8 mouse cellular contexts compared by ENCODE assay signal in the genomic region with DNA sequence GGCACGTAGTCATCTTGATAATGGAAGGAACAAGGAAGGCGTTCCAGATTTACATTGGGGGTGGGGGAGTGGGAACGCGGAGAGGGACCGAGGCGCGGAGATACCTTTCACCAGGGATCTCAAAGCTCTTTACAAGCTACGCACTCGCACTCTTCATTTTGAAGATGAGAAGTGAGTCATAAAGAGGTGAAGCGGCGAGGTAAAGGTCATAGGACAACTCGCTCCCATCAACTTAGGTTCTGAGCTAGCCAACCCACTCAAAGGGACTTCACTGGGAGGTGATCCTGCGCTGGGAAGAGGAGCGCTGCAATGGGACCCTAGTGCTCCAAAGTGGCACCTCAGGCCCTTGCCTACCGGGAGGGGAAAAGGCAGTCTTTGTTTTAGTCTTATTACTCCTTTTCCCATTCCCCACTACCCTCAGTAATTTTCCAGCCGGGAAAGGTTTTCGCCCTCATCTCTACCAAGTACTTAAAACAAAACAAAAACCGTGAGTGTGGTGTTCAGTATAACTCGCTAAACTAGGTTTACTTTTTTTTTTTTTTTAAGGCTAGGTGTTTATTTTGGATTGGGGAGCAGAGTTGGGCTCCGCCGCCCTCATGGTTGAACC. TPM values are rescaled to one million over a fixed set of nuclear protein-coding genes. Genes with fewer than 3 reads are reported as not detected.
DNase-seq lines count a peak whose midpoint lies in the region; ATAC-seq and TF ChIP-seq lines count a peak whose summit lies in the region.

No protein-coding gene starts in this region.

- no peak for ATAC-seq in embryonic facial prominence, embryonic 13.5 days (ENCODE audit: insufficient number of reproducible peaks, insufficient read depth, low FRiP score, low TSS enrichment, low read depth)
- no peak for ATAC-seq in hindbrain, embryonic 14.5 days (ENCODE audit: low FRiP score)
- ATAC-seq in midbrain, embryonic 13.5 days, result peak; percentile 3; the same call in 1 of the 2 replicates

- H3K4me2 ChIP-seq in embryonic facial prominence, embryonic 13.5 days, result peak overlapping the region; percentile 94
- H3K4me2 ChIP-seq in hindbrain, embryonic 14.5 days (replicated peaks), result peak overlapping the region; percentile 90
- peak overlapping the region; percentile 91 for H3K4me2 ChIP-seq in midbrain, embryonic 13.5 days (replicated peaks)

- TF ChIP-seq POLR2A in lung, adult 2 months (IDR thresholded peaks at IDR 0.05; ENCODE audit: borderline replicate concordance, extremely low read depth, low read depth, low read length), result peak; percentile 28; the same call in 1 of the 2 replicates

- WGBS in lung, adult 2 months, result 1% methylated on average over 21 of the region's 21 CpGs
- under 1% methylated on average over 21 of the region's 21 CpGs for WGBS in embryonic facial prominence, embryonic 13.5 days
- 1% methylated on average over 21 of the region's 21 CpGs for WGBS in hindbrain, embryonic 14.5 days
- WGBS in midbrain, embryonic 13.5 days, result under 1% methylated on average over 21 of the region's 21 CpGs

- peak overlapping the region; percentile 80 for H3K9ac ChIP-seq in embryonic facial prominence, embryonic 13.5 days
- peak overlapping the region; percentile 77 for H3K9ac ChIP-seq in hindbrain, embryonic 14.5 days
- H3K9ac ChIP-seq in midbrain, embryonic 13.5 days (replicated peaks), result peak overlapping the region; percentile 79

- no peak for TF ChIP-seq CTCF in lung, adult 2 months (IDR thresholded peaks at IDR 0.05; ENCODE audit: insufficient read depth, low read length)

- DNase-seq in lung, adult 2 months, result no peak
- DNase-seq in lung, postnatal 36 days, result no peak
- DNase-seq in hindbrain, embryonic 14.5 days (ENCODE audit: low spot score), result peak; percentile 44
- DNase-seq in retina, embryonic 14.5 days (ENCODE audit: low spot score), result no peak
- no peak for DNase-seq in ovary, postnatal 36 days (ENCODE audit: low spot score)
- DNase-seq in layer of hippocampus, postnatal 10 days (ENCODE audit: low spot score in 2 of 2), result no peak

- H3K36me3 ChIP-seq in embryonic facial prominence, embryonic 13.5 days, result 0 out of 2 replicates have a peak, but pooled peaks cover 3% of the 10 kb centered on the region
- no peaks in the 10 kb centered on the region for H3K36me3 ChIP-seq in hindbrain, embryonic 14.5 days (replicated peaks; ENCODE audit: control insufficient read depth, insufficient read depth)
- no peaks in the 10 kb centered on the region for H3K36me3 ChIP-seq in midbrain, embryonic 13.5 days

- H3K4me3 ChIP-seq in lung, adult 2 months (replicated peaks; ENCODE audit: extremely low read depth, low read depth, low read length), result peak overlapping the region; percentile 70
- peak overlapping the region; percentile 74 for H3K4me3 ChIP-seq in embryonic facial prominence, embryonic 13.5 days
- peak overlapping the region; percentile 71 for H3K4me3 ChIP-seq in hindbrain, embryonic 14.5 days (replicated peaks; ENCODE audit: low read length)
- H3K4me3 ChIP-seq in midbrain, embryonic 13.5 days (replicated peaks), result peak overlapping the region; percentile 60

- peak overlapping the region; percentile 96 for H3K27ac ChIP-seq in embryonic facial prominence, embryonic 13.5 days
- peak overlapping the region; percentile 90 for H3K27ac ChIP-seq in hindbrain, embryonic 14.5 days
- H3K27ac ChIP-seq in midbrain, embryonic 13.5 days, result peak overlapping the region; percentile 81

- H3K9me3 ChIP-seq in embryonic facial prominence, embryonic 13.5 days, result no peaks in the 10 kb centered on the region
- no peaks in the 10 kb centered on the region for H3K9me3 ChIP-seq in hindbrain, embryonic 14.5 days (ENCODE audit: control insufficient read depth, low read length)
- H3K9me3 ChIP-seq in midbrain, embryonic 13.5 days, result no peaks in the 10 kb centered on the region

- peaks cover 10% of the 10 kb centered on the region; the same call in 1 of the 2 replicates for H3K27me3 ChIP-seq in embryonic facial prominence, embryonic 13.5 days
- H3K27me3 ChIP-seq in hindbrain, embryonic 14.5 days (ENCODE audit: control insufficient read depth, insufficient read depth, low read length), result peaks cover 23% of the 10 kb centered on the region
- peaks cover 66% of the 10 kb centered on the region for H3K27me3 ChIP-seq in midbrain, embryonic 13.5 days

- H3K4me1 ChIP-seq in lung, adult 2 months (ENCODE audit: control insufficient read depth, insufficient read depth, low read length), result peaks cover 7% of the 10 kb centered on the region
- H3K4me1 ChIP-seq in embryonic facial prominence, embryonic 13.5 days, result peaks cover 21% of the 10 kb centered on the region
- peaks cover 23% of the 10 kb centered on the region for H3K4me1 ChIP-seq in hindbrain, embryonic 14.5 days (replicated peaks; ENCODE audit: control insufficient read depth, insufficient read depth, low read length)
- peaks cover 30% of the 10 kb centered on the region for H3K4me1 ChIP-seq in midbrain, embryonic 13.5 days (replicated peaks)

RNA-seq across cellular contexts. Expression of a gene that starts 1.0 kb away (rescaled TPM):
- polyA plus RNA-seq in lung, adult 2 months (2012; rRNA removed), result 140 and 188 TPM in 2 replicates
- 21.2 and 22.6 TPM in 2 replicates for polyA plus RNA-seq in embryonic facial prominence, embryonic 13.5 days (2015; fragmentation: Nextera tagmentation; extraction: Ambion mirVana)
- 2.5 and 3.7 TPM in 2 replicates for polyA plus RNA-seq in hindbrain, embryonic 14.5 days (2014; fragmentation: Nextera tagmentation; extraction: Ambion mirVana)
- polyA plus RNA-seq in midbrain, embryonic 13.5 days (2015; fragmentation: Nextera tagmentation; extraction: Ambion mirVana), result 1.3 and 2.1 TPM in 2 replicates
- 1 to 10 TPM; 5.6 to 6.8 TPM for total RNA-seq in layer of hippocampus, postnatal 10 days (2021)
